Mouse (Mus musculus): ENCODE results near the gene Ppp2r5e. TPM values are rescaled to one million over a fixed set of nuclear protein-coding genes. Genes with fewer than 3 reads are reported as not detected.

Ppp2r5e gene
- total RNA-seq, 2 experiments from 2014 or later = 35.1 to 39.1 TPM

GRCm38 (mm10) chr12:75429685-75430396, 166.2 kb downstream of the Ppp2r5e start:
- DNase-seq = no peak

GRCm38 (mm10) chr12:75428719-75429118, 167.3 kb downstream of the Ppp2r5e start:
- DNase-seq = no peak

GRCm38 (mm10) chr12:75425882-75426281, 170.2 kb downstream of the Ppp2r5e start:
- DNase-seq = no peak

GRCm38 (mm10) chr12:75424817-75425216, 171.2 kb downstream of the Ppp2r5e start:
- no peak for DNase-seq

GRCm38 (mm10) chr12:75424359-75424758, 171.7 kb downstream of the Ppp2r5e start:
- DNase-seq = peak; percentile 20

- DNase-seq = no peak
These were observed 179.4 kb downstream of the Ppp2r5e start, which contains the start of gene Gphb5 for GRCm38 (mm10) chr12:75416681-75417080. Gene Gphb5, minus strand, starts transcription at chr12:75416781.

GRCm38 (mm10) chr12:75414991-75415390, 181.1 kb downstream of the Ppp2r5e start:
- DNase-seq = no peak

GRCm38 (mm10) chr12:75412964-75413363, 183.1 kb downstream of the Ppp2r5e start:
- no peak for DNase-seq

Other genes starting within 250 kb of the Ppp2r5e start
- not detected for gene Gphb5, start 179.5 kb downstream of the Ppp2r5e start, total RNA-seq (2021)
- gene Wdr89, start 73.3 kb upstream of the Ppp2r5e start, total RNA-seq (2021) = 1 to 10 TPM; 3.0 to 3.2 TPM
- 10 to 100 TPM; 18.3 to 20.0 TPM for gene Sgpp1, start 139.5 kb upstream of the Ppp2r5e start, total RNA-seq (2021)
- 10 to 100 TPM; 55.3 to 65.4 TPM for gene Syne2, start 221.9 kb upstream of the Ppp2r5e start, total RNA-seq (2021)